Mouse (Mus musculus) spleen, adult 2 months (tissue): ENCODE measurements around the gene Bmyc. TPM values are rescaled to one million over a fixed set of nuclear protein-coding genes. Genes with fewer than 3 reads are reported as not detected.
"Not testable (repeated sequence)": the region's sequence is repeated elsewhere in the genome, so short reads cannot be mapped to it uniquely, and the experiment has no call there.

Source experiments
- DNase-seq, 2 experiments: peaks; one replicate each; pipeline versions ENCODE4 v3.0.0 to v3.0.0-alpha.2; 2012 to 2021; ENCODE audit warnings: low spot score in 2 of 2, low read depth in 1 of 2
- H3K27ac ChIP-seq: fragments of 200-500 bp; 2 replicates; pipeline ENCODE4 v1.5.1; 2012; ENCODE audit warnings: low read length, inconsistent platforms; ENCODE audit not compliant: insufficient read depth
- H3K27me3 ChIP-seq: fragments of 200-500 bp; 2 replicates; pipeline ENCODE4 v1.6.1; 2012; ENCODE audit warnings: mild to moderate bottlenecking, moderate library complexity, low read length, inconsistent platforms; ENCODE audit not compliant: control insufficient read depth, insufficient read depth
- H3K36me3 ChIP-seq: fragments of 200-500 bp; 2 replicates; pipeline ENCODE4 v1.6.1; 2012; ENCODE audit warnings: mild to moderate bottlenecking, low read length, inconsistent platforms; ENCODE audit not compliant: control insufficient read depth, insufficient read depth
- H3K4me1 ChIP-seq: fragments of 200-500 bp; 2 replicates; pipeline ENCODE4 v1.6.1; 2011; ENCODE audit warnings: inconsistent platforms; ENCODE audit not compliant: control insufficient read depth, insufficient read depth, insufficient read length
- H3K4me3 ChIP-seq: fragments of 200-500 bp; 2 replicates; pipeline ENCODE4 v1.5.1; 2011; ENCODE audit warnings: mild to moderate bottlenecking, inconsistent platforms; ENCODE audit not compliant: insufficient read depth, insufficient read length; ENCODE audit errors: extremely low read depth
- CTCF ChIP-seq: fragments of 200-500 bp; IDR thresholded peaks from 2 replicates; pipeline ENCODE4 v1.5.1; 2011; ENCODE audit warnings: mild to moderate bottlenecking, inconsistent platforms; ENCODE audit not compliant: insufficient read depth, insufficient read length, insufficient replicate concordance; ENCODE audit errors: extremely low read depth
- POLR2A ChIP-seq: fragments of 200-500 bp; IDR thresholded peaks from 2 replicates; pipeline ENCODE4 v1.6.1; 2011; ENCODE audit warnings: low read depth, low read length, inconsistent platforms
- WGBS: fragments of 180-500 bp; shearing (Covaris S2); methylation state at CpG from one replicate; pipeline ENCODE4 v1.1.7; 2018; 5-methylcytosine and 5-hydroxymethylcytosine counted together
- polyA plus RNA-seq: library from polyadenylated mRNA; depleted of rRNA; stranded (reverse); fragments of >200 nt; gene quantifications from 2 replicates; pipeline ENCODE4 v1.2.3, GENCODE M21; 2012; rRNA removed

The Bmyc gene
- polyA plus RNA-seq, 1 experiment: 55.3 TPM

DNA sequence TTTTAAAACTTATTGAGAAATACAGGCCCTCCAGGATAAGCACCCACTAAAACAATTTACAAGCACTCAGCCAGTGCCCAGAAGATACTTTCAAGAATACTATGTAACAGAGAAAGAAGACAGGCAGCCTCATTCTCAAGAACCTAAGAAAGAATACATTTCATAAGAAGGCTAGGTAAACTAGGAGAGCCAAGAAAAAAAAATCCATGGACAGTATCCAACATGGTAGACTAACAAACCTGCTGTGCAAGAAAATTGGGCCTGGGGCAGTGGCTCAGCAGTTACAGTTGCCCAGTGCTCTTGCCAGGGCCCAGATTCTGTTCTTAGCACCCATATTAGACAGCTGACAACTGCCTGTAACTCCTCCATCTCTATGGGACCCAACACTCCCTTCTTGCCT is 10.7 kb downstream of the Bmyc start:
- no peak for DNase-seq
- H3K4me1 ChIP-seq: no peaks in the 10 kb centered on the region

DNA sequence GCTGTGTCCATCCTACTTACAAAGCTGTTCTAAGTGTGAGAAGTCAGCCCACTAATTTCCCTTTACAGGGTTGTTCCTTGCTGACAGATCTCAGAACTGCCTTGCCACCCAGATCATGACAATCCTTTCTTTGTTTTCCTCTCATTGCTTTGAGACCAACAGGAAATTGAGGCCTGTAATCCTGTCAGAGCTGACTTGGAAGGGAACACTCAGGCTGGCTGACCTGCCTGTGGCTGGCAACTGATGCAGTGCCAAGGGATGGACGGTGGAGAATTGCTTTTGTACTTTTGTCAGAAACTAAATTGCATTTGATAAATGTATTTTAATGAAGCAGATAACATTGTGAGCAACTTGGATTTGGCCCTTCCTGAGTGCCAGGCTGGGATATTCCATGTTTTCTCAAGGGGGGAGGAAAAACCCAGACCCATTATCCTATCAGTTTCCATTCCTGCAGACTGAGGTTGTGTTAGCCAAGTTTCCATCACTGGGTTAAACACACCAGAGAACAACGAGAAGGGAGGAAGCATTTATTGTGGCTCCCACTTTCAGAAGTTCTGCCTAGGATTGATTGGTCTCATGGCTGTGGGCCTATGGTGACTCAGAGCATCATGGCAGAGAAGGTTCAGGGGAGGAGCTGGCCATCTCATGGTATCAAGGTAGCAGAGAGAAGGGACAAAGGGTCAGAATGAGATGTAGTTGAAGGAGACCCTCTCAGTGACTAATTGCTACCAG is 26.8 kb downstream of the Bmyc start:
- 36% methylated on average over 2 of the region's 2 CpGs for WGBS

More for the DNA sequence above, 10.7 kb downstream of the Bmyc start:
- Histone ChIP-seq H3K27me3 (no peaks in the 10 kb centered on the region), H3K27ac (no peak overlapping the region), H3K36me3 (no peaks in the 10 kb centered on the region), H3K4me3 (no peak overlapping the region)
- TF ChIP-seq CTCF (no peak), POLR2A (no peak)

DNA sequence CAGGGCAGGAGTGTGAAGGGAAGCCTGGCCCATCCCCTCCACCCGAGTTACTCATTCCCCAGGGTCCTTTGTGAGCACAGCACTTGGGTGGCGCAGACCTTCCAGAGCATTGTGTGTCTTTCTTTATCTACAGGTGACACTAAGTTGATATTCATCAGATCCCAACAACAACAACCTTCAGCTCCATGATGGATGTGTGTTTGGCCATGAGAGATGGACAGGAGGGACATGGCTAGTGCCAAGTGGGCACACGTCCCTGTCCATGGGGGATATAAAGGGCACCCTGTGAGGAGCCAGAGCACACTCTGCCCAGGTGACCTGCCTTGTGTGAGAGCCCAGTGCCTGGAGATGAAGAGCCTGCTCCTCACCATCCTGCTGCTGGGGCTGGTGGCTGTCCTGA is 30.2 kb downstream of the Bmyc start, which contains the start of gene Obp2b:
Obp2b (plus strand) TSS at position 301 of the 400 bp plus-strand sequence.
- not testable (repeated sequence) for H3K36me3 ChIP-seq, H3K4me3 ChIP-seq, H3K4me1 ChIP-seq, H3K27ac ChIP-seq, DNase-seq, H3K27me3 ChIP-seq
- 81% methylated on average over 3 of the region's 3 CpGs for WGBS

More for the DNA sequence above, 26.8 kb downstream of the Bmyc start:
- no peaks in the 10 kb centered on the region for H3K4me1 ChIP-seq
- TF ChIP-seq POLR2A (no peak), CTCF (no peak)
- no peak for DNase-seq
- H3K36me3 ChIP-seq: no peaks in the 10 kb centered on the region
- H3K27me3 ChIP-seq: no peaks in the 10 kb centered on the region
- no peak overlapping the region for H3K27ac ChIP-seq
- H3K4me3 ChIP-seq: no peak overlapping the region

DNA sequence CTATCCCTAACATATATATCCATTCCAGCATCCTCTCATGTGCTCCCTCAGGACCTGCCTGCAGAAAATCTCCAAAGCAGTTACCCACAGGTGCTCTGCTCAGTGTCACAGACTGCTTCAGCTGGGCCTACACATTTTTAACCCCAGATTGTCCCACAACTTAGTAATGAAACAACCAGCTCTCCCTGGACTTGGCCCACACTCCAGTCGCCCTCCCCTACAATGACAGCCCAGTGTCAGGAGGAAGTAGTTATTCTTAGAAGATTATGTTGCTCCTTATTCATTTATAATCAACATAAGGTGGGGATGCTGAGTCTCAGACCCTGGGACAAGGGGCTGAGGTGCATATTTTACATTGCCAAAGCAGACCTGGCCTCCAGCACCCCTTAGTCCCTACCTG is 35.1 kb downstream of the Bmyc start:
- no peaks in the 10 kb centered on the region for H3K4me1 ChIP-seq
- no peaks in the 10 kb centered on the region for H3K27me3 ChIP-seq
- H3K4me3 ChIP-seq: no peak overlapping the region
- DNase-seq: no peak
- WGBS: 19% methylated on average over 1 of the region's 1 CpGs
- H3K36me3 ChIP-seq: no peaks in the 10 kb centered on the region
- no peak overlapping the region for H3K27ac ChIP-seq
- TF ChIP-seq POLR2A (no peak), CTCF (no peak)

DNA sequence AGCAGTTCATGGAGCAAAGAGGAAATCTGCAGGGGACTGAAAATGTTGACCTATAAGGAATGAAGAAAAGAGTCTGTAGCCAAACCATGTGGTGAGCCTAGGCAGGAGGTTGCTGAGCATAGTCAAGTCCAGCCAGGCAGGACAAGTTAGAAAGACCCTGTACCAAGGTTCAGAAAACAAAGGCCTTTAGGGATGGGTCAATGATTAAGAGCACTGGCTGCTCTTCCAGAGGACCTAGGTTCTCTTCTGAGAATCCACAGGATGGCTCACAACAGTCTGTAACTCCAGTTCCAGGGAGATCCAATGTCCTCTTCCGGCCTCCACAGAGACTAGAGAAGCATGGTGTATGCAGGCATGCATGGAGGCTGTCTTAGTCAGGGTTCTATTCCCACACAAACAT is 47.7 kb downstream of the Bmyc start:
- TF ChIP-seq POLR2A: no peak
- TF ChIP-seq CTCF: no peak
- Histone ChIP-seq H3K4me1 (no peaks in the 10 kb centered on the region), H3K27me3 (no peaks in the 10 kb centered on the region), H3K36me3 (no peaks in the 10 kb centered on the region), H3K4me3 (no peak overlapping the region), H3K27ac (no peak overlapping the region)
- DNase-seq: no peak
- 95% methylated on average over 1 of the region's 1 CpGs for WGBS

Other genes starting within 250 kb of the Bmyc start
- 2.5 and 3.1 TPM in 2 replicates for gene Clic3, start 249.9 kb upstream of the Bmyc start, polyA plus RNA-seq
- 68.7 and 86.4 TPM in 2 replicates for gene Paxx, start 245.6 kb upstream of the Bmyc start, polyA plus RNA-seq
- gene Ptgds, start 236.7 kb upstream of the Bmyc start, polyA plus RNA-seq: 0.27 and 7.8 TPM in 2 replicates
- not detected in 2 replicates for gene Lcn12, start 212.8 kb upstream of the Bmyc start, polyA plus RNA-seq
- 34.7 and 42.0 TPM in 2 replicates for gene Fbxw5, start 206.0 kb upstream of the Bmyc start, polyA plus RNA-seq
- gene C8g, start 205.0 kb upstream of the Bmyc start, polyA plus RNA-seq: 1.9 TPM in 2 replicates
- 21.6 and 22.6 TPM in 2 replicates for gene Traf2, start 159.8 kb upstream of the Bmyc start, polyA plus RNA-seq
- 56.2 and 74.7 TPM in 2 replicates for gene Edf1, start 148.9 kb upstream of the Bmyc start, polyA plus RNA-seq
- gene Mamdc4, start 131.9 kb upstream of the Bmyc start, polyA plus RNA-seq: 2.2 and 4.0 TPM in 2 replicates
- 22.5 and 28.5 TPM in 2 replicates for gene Phpt1, start 131.5 kb upstream of the Bmyc start, polyA plus RNA-seq
- 6.3 and 7.6 TPM in 2 replicates for gene Ajm1, start 125.0 kb upstream of the Bmyc start, polyA plus RNA-seq
- gene Rabl6, start 98.2 kb upstream of the Bmyc start, polyA plus RNA-seq: 43.6 and 55.1 TPM in 2 replicates
- not detected in 2 replicates for gene Ccdc183, start 89.1 kb upstream of the Bmyc start, polyA plus RNA-seq
- 16.4 and 16.8 TPM in 2 replicates for gene Tmem141, start 84.7 kb upstream of the Bmyc start, polyA plus RNA-seq
- gene Fcna, start 78.7 kb upstream of the Bmyc start, polyA plus RNA-seq: 71.2 and 120 TPM in 2 replicates
- not detected in 2 replicates for gene Lcn8, start 53.6 kb upstream of the Bmyc start, polyA plus RNA-seq
- gene Lcn5, start 48.8 kb upstream of the Bmyc start, polyA plus RNA-seq: not detected in 2 replicates
- gene Lcn6, start 30.0 kb upstream of the Bmyc start, polyA plus RNA-seq: not detected in 2 replicates
- not detected in 2 replicates for gene Lcn10, start 24.0 kb upstream of the Bmyc start, polyA plus RNA-seq
- not detected in 2 replicates for gene Obp2a, start 6.7 kb upstream of the Bmyc start, polyA plus RNA-seq
- not detected in 2 replicates for gene Obp2b, start 30.3 kb downstream of the Bmyc start, polyA plus RNA-seq
- gene Lcn3, start 58.8 kb downstream of the Bmyc start, polyA plus RNA-seq: not detected in 2 replicates
- gene Lcn11, start 70.3 kb downstream of the Bmyc start, polyA plus RNA-seq: not detected in 2 replicates
- gene Gm13539, start 75.5 kb downstream of the Bmyc start, polyA plus RNA-seq: not detected in 2 replicates
- gene Glt6d1, start 109.1 kb downstream of the Bmyc start, polyA plus RNA-seq: not detected in 2 replicates
- gene Lcn9, start 116.4 kb downstream of the Bmyc start, polyA plus RNA-seq: not detected in 2 replicates
- not detected in 2 replicates for gene Sohlh1, start 140.5 kb downstream of the Bmyc start, polyA plus RNA-seq
- gene Kcnt1, start 157.0 kb downstream of the Bmyc start, polyA plus RNA-seq: 0.16 and 0.40 TPM in 2 replicates